Mouse (Mus musculus) stomach, embryonic 16.5 days (tissue): ENCODE results near the gene Mrrf. TPM values are rescaled to one million over a fixed set of nuclear protein-coding genes. Genes with fewer than 3 reads are reported as not detected.
"Not testable (repeated sequence)": the region's sequence is repeated elsewhere in the genome, so short reads cannot be mapped to it uniquely, and the experiment has no call there.

ENCODE experiments used
- ATAC-seq: fragments of 200-750 bp; cut with Nextera tagmentation; 2 replicates; pipeline ENCODE4 v1.8.0; 2017; ENCODE audit warnings: moderate number of reproducible peaks, moderate TSS enrichment; ENCODE audit not compliant: insufficient read depth, low FRiP score
- H3K27ac ChIP-seq: fragments of 300-500 bp; sonication (generic); 2 replicates; pipeline ENCODE4 v1.5.1; 2014; ENCODE audit warnings: low read length
- H3K27me3 ChIP-seq: fragments of 300-500 bp; sonication (generic); 2 replicates; pipeline ENCODE4 v1.6.1; 2014; ENCODE audit warnings: low read length, control low read depth, mixed read lengths; ENCODE audit not compliant: control insufficient read depth, insufficient read depth
- H3K36me3 ChIP-seq: fragments of 300-500 bp; sonication (generic); 2 replicates; pipeline ENCODE4 v1.6.1; 2014; ENCODE audit warnings: low read length; ENCODE audit not compliant: control insufficient read depth, insufficient read depth
- H3K4me1 ChIP-seq: fragments of 300-500 bp; sonication (generic); 2 replicates; pipeline ENCODE4 v1.6.1; 2014; ENCODE audit warnings: low read length, control low read depth, mixed read lengths; ENCODE audit not compliant: control insufficient read depth, insufficient read depth
- H3K4me2 ChIP-seq: fragments of 300-500 bp; sonication (generic); 2 replicates; pipeline ENCODE4 v1.6.1; 2014; ENCODE audit warnings: low read depth, low read length, mixed read lengths
- H3K4me3 ChIP-seq: fragments of 300-500 bp; sonication (generic); replicated peaks from 2 replicates; pipeline ENCODE4 v1.5.1; 2014; ENCODE audit warnings: mild to moderate bottlenecking, low read length
- H3K9ac ChIP-seq: fragments of 300-500 bp; sonication (generic); 2 replicates; pipeline ENCODE4 v1.6.1; 2014; ENCODE audit warnings: low read length
- H3K9me3 ChIP-seq: fragments of 300-500 bp; sonication (generic); replicated peaks from 2 replicates; pipeline ENCODE4 v1.6.1; 2016; ENCODE audit warnings: low read length, control low read depth; ENCODE audit not compliant: control insufficient read depth
- WGBS: fragments of 180-500 bp; shearing (Covaris S2); extraction: QIAGEN DNeasy Blood & Tissue Kit; methylation state at CpG from one replicate; pipeline ENCODE4 v1.1.7; 2014; 5-methylcytosine and 5-hydroxymethylcytosine counted together
- polyA plus RNA-seq: library from polyadenylated mRNA; unstranded; fragments of >200 nt; fragmentation: Nextera tagmentation; extraction: Ambion mirVana; gene quantifications from 2 replicates; pipeline ENCODE4 v1.2.1, GENCODE M21; 2015

Mrrf gene
- polyA plus RNA-seq, 1 experiment from 2014 or later, result 32.9 TPM

DNA sequence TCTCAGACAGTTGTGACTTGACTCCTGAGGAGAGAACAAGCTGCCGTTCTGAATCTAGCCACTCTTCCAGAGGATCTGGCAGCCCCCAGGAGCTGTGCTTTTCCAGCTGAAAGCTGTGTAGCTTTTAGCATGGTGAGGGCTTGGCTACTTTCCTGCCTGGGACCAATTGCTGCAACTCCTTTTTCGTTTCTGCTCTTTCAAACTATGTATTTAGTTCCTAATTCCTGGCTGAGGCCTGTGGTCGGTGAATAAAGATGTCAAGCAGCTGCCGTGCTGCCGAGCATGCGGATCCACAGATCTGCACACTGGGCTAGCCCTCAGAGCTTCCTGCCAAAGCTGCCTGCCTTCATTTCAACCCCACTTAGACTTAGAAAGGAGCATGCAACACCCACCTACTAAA, 48.7 kb downstream of the Mrrf start:
- ATAC-seq, result 0 out of 2 replicates have a peak, but pooled peaks have one; percentile 41
- 45% methylated on average over 6 of the region's 6 CpGs for WGBS
- H3K27ac ChIP-seq, result peak overlapping the region; percentile 79

DNA sequence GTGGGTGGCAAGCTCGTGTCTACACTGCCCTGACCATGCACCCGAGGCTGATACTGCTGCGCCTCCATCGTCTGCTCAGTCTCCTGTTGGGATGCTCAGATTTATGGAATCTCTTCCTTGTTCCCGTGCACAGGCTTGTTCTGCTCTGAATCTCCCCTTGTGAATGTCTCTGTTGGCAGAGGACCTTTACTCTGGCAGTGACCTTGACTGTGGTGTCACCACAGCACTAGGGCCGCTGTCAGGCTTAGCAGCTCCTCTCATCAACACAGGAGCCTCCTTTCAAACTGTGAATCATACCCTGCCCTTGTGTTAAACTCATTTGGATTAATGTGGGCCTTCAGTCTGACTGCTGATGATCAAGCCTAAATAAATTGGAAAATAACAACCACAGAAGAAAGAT, 53.0 kb downstream of the Mrrf start:
- not testable (repeated sequence) for H3K9ac ChIP-seq, H3K9me3 ChIP-seq, H3K36me3 ChIP-seq, H3K27me3 ChIP-seq, H3K27ac ChIP-seq, ATAC-seq, H3K4me2 ChIP-seq, H3K4me3 ChIP-seq
- WGBS, result 78% methylated on average over 6 of the region's 6 CpGs
- peaks cover 14% of the 10 kb centered on the region for H3K4me1 ChIP-seq

More for the DNA sequence above, 48.7 kb downstream of the Mrrf start:
- Histone ChIP-seq H3K27me3 (no peaks in the 10 kb centered on the region), H3K4me2 (no peak overlapping the region), H3K36me3 (no peaks in the 10 kb centered on the region), H3K9ac (peak overlapping the region; percentile 37; the same call in 1 of the 2 replicates), H3K9me3 (no peaks in the 10 kb centered on the region), H3K4me3 (no peak overlapping the region), H3K4me1 (peaks cover 9% of the 10 kb centered on the region)

DNA sequence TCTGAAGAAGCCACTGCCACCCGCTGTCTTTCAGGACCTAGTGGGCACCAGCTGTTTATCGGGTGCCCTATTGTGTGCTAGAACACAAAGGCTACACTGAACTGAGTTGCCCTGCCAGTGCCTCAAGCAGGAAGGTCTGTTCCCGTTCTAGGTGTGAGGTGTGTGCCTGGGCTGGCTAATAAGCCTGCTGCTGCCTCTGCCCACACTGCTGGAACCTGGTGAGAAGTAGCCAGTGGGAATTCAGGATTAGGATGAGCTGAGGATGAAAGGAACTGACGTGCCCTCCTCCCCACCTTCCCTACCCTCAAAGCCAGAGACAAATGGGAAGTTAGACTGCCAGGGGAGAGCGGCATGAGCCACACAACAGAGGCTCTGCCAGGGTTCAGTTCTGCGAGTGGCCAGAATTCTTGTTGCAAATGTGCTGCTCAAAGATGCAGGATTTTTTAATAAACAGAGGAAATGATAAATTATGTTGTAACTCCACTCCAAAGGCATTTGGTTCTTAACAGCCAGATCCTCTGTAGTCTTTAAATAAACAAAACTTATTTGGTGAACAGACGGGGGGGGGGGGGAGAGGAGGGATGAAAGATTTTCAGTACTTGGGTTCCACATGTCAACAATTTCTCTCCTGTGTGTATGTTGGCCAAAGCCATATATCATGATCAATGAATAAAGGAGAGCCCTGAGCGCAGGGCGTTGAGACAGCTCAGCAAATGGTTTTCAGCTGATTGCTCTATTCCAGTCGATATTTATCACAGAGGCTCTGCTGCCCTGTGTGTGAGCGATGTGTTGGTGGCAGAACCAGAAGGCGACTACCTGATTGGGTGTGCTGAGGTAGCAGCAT, 55.1 kb downstream of the Mrrf start:
- Histone ChIP-seq H3K4me1 (peaks cover 8% of the 10 kb centered on the region), H3K27ac (peak overlapping the region; percentile 41; the same call in 1 of the 2 replicates), H3K9ac (0 out of 2 replicates have a peak overlapping the region, but pooled peaks have one; percentile 10), H3K9me3 (no peaks in the 10 kb centered on the region), H3K4me2 (no peak overlapping the region), H3K36me3 (no peaks in the 10 kb centered on the region), H3K27me3 (no peaks in the 10 kb centered on the region), H3K4me3 (no peak overlapping the region)
- 19% methylated on average over 12 of the region's 12 CpGs for WGBS
- ATAC-seq, result peak; percentile 53; the same call in 1 of the 2 replicates

DNA sequence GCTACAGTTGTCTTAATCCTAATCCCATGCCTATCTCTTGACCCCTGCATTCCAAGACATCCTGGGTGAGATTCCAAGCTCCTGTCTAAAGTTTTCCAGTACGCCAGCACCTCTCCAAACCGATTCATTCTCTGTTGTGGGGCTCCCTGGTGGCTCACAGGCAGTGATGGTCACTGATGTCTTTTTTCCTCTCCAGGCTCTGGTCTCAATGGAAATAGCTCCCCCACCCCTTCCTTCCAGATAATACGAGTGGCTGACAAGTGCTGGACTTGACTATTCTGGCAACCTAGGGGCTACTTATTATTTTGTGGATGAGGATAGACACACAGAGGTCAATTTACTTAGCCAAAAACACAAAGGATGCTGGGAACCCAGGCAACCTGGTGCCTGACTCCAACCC, 60.8 kb downstream of the Mrrf start:
- Histone ChIP-seq H3K27me3 (peaks cover 7% of the 10 kb centered on the region), H3K9me3 (no peaks in the 10 kb centered on the region), H3K4me1 (peaks cover 14% of the 10 kb centered on the region), H3K27ac (no peak overlapping the region), H3K36me3 (no peaks in the 10 kb centered on the region), H3K4me2 (no peak overlapping the region), H3K9ac (no peak overlapping the region), H3K4me3 (no peak overlapping the region)
- no peak for ATAC-seq
- 67% methylated on average over 3 of the region's 3 CpGs for WGBS

DNA sequence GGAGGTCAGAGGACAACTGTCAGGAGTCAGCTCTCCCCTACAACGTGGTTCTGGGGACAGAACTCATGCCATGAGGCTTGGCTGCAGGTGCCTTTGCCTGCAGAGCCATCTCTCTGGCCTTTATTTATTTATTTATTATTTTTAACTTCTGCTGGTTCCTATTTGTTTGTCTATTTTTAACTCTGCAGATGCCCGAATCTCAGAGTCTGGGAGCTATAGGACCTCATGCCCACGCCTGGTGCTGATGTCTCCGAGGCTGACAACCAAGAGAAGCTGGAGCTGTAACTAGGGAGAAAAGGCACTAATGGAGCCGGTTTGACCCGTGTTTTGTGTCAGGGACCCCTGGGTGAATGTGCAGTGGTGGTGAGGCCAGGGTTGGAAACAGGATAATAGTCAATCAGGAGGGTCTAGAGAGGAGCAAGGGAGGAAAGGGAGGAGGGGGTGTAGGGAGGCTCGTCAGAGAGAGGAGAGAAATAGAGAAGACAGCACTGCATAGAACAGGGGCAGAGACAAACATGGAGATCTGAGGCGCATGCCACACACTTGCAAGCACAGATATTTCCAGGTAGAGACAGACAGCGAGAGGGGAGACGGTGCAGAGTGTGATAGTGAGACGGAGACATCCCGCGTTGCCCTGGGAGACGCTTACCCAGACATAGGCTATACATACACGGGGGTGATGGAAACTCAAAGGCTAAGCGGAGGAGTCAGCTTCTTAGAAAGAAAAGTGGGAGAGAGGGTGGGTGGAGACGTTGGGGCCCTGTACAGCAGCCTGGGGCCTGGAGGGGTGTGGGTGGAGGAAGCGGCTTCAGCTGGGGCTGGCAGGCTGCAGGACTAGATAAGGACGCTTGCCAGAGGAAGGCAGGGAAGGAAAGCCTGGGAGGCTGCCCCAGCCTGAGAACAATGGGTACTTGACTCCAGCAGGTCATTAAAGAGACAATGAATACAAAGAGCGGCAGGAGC, 62.0 kb downstream of the Mrrf start:
- Histone ChIP-seq H3K4me1 (peaks cover 25% of the 10 kb centered on the region), H3K27me3 (peaks cover 14% of the 10 kb centered on the region), H3K9me3 (no peaks in the 10 kb centered on the region), H3K4me3 (no peak overlapping the region), H3K4me2 (0 out of 2 replicates have a peak overlapping the region, but pooled peaks have one; percentile 16), H3K9ac (peak overlapping the region; percentile 5; the same call in 1 of the 2 replicates), H3K27ac (no peak overlapping the region), H3K36me3 (no peaks in the 10 kb centered on the region)
- ATAC-seq, result peak; percentile 78
- 29% methylated on average over 20 of the region's 20 CpGs for WGBS

DNA sequence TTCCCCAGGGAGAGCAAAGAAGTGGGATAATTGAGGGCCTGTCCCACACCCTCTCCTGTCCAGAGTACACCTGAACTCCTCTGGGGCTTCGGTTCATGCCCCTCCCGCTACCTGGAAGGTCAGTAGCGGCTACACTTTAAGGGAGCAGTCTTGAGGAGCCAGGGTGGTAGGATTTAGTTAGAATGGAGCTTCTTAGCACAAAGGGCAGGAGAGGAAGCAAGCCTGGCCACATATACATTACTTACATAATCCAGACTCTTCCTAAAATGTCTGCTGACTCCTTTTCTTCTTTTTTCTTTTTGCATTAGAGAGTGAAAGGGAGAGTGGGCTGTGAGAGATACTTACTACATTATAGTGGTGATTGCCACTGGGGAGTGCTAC, 62.7 kb downstream of the Mrrf start:
- no peak for ATAC-seq
- H3K4me3 ChIP-seq, result no peak overlapping the region
- H3K27me3 ChIP-seq, result peaks cover 18% of the 10 kb centered on the region
- no peak overlapping the region for H3K27ac ChIP-seq
- 41% methylated on average over 3 of the region's 3 CpGs for WGBS
- no peaks in the 10 kb centered on the region for H3K9me3 ChIP-seq
- peaks cover 31% of the 10 kb centered on the region for H3K4me1 ChIP-seq
- no peaks in the 10 kb centered on the region for H3K36me3 ChIP-seq
- no peak overlapping the region for H3K4me2 ChIP-seq
- no peak overlapping the region for H3K9ac ChIP-seq

DNA sequence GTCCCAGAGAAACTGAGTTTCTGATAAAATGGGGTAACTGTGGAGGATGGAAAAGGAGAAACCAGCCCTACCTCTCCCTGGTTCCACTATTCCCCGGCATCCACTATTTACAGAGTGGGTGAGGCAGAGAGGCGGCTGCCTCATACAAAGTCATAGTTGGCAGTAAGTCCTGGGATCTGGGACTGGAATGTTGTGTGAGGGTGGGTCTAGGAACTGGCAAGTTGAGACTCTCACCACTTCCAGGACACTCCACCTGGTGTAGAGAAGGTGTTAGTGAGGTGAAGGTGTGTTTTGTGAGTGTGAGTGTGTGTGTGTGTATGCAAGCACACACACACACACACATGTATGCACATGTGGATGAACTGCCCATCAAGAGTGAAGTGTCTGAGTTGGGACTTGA, 64.6 kb downstream of the Mrrf start:
- Histone ChIP-seq H3K27me3 (peaks cover 25% of the 10 kb centered on the region), H3K4me3 (no peak overlapping the region), H3K9me3 (no peaks in the 10 kb centered on the region), H3K4me2 (no peak overlapping the region), H3K9ac (no peak overlapping the region), H3K4me1 (peaks cover 35% of the 10 kb centered on the region), H3K36me3 (no peaks in the 10 kb centered on the region), H3K27ac (no peak overlapping the region)
- peak; percentile 72; the same call in 1 of the 2 replicates for ATAC-seq
- 60% methylated on average over 2 of the region's 2 CpGs for WGBS

DNA sequence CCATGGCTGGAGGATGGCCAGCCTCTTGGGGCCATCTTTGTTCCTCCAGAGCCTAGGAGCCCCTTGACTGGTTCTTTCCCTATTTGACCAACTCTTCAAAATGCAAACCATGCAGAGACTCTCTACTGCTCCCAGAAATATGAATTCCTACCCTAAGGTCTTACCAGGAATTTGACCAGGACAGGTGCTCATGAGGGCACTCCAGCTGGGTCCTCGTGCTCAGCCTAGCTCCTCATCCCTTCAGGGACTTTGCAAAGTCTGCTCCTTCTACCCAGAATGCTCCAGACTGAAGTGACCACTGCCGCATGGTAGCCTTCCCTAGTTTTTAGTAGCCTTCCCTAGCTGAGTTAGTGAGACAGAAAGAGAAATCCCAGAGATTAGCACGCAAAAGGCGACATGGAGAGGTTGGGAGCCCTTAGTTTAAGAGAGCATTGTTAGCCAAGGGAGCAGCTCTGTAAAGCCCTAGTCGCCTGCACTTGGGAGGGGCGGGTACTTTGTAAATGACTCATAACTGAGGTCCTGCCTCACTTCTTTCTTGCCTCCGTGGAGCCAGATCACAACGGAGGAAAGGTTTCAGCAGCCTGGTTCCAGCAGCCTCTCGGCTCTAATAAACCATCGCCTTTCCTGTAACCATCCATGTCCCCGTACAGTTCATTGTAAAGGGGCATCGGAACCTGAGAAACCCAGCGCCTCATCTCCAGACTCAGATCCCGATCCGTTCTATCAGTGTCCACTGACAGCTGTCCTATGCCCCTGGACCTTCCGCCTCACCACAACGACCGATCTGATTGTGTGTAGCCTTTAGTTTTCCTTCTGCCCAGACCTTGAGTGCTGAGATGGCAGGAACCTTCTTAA, 65.8 kb downstream of the Mrrf start:
- Histone ChIP-seq H3K4me2 (peak overlapping the region; percentile 76), H3K4me3 (peak overlapping the region; percentile 41; the same call in 1 of the 2 replicates), H3K36me3 (no peaks in the 10 kb centered on the region), H3K9ac (no peak overlapping the region), H3K27ac (no peak overlapping the region), H3K27me3 (peaks cover 22% of the 10 kb centered on the region), H3K4me1 (peaks cover 37% of the 10 kb centered on the region), H3K9me3 (no peaks in the 10 kb centered on the region)
- 26% methylated on average over 18 of the region's 18 CpGs for WGBS
- ATAC-seq, result no peak
